8 mouse cellular contexts compared by ENCODE assay signal in the genomic region with DNA sequence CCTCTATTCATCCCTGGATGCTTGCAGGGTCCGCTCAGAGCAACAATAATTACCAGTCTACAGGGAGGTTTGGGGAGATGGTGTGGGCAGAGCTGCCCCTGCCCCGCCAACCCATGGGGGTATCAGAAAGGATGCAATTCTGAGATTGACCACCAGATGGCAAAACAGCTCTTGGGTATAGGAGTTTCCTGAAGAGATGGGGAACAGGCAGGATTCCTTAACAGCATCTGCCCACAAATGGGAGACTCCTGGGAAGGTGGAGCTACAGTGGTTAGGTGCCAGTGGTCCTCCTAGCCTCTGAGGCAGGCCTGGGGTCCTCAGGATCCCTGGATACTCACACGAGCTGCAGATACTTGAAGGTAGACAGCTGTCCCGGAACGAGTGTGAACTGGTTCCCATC. TPM values are rescaled to one million over a fixed set of nuclear protein-coding genes. Genes with fewer than 3 reads are reported as not detected.
DNase-seq lines count a peak whose midpoint lies in the region; ATAC-seq and TF ChIP-seq lines count a peak whose summit lies in the region.

No protein-coding gene starts in this region.

- H3K4me3 ChIP-seq in C2C12 (ENCODE audit: insufficient read depth, poor library complexity, severe bottlenecking) = no peak overlapping the region
- H3K4me3 ChIP-seq in forebrain, embryonic 12.5 days (replicated peaks) = no peak overlapping the region
- H3K4me3 ChIP-seq in intestine, postnatal 0 days (ENCODE audit: low read depth, low read length) = no peak overlapping the region

- no peak overlapping the region for H3K9ac ChIP-seq in forebrain, embryonic 12.5 days
- no peak overlapping the region for H3K9ac ChIP-seq in intestine, postnatal 0 days (ENCODE audit: low read depth, low read length)

- H3K4me2 ChIP-seq in forebrain, embryonic 12.5 days = no peak overlapping the region
- no peak overlapping the region for H3K4me2 ChIP-seq in intestine, postnatal 0 days (replicated peaks; ENCODE audit: low read depth)

- no peaks in the 10 kb centered on the region; the same call in none of the 2 replicates for H3K4me1 ChIP-seq in forebrain, embryonic 12.5 days
- no peaks in the 10 kb centered on the region for H3K4me1 ChIP-seq in intestine, postnatal 0 days (replicated peaks; ENCODE audit: control insufficient read depth, insufficient read depth, low read length)

- peaks cover 14% of the 10 kb centered on the region for H3K27me3 ChIP-seq in C2C12 (ENCODE audit: control insufficient read depth, insufficient read depth, insufficient read length)
- 0 out of 2 replicates have a peak, but pooled peaks cover 4% of the 10 kb centered on the region for H3K27me3 ChIP-seq in forebrain, embryonic 12.5 days
- no peaks in the 10 kb centered on the region for H3K27me3 ChIP-seq in intestine, postnatal 0 days (replicated peaks; ENCODE audit: control insufficient read depth, insufficient read depth, low read length)

- no peak overlapping the region for H3ac ChIP-seq in C2C12 (ENCODE audit: control insufficient read depth, insufficient read length, low read depth)

- peak; percentile 65 for DNase-seq in adrenal gland, postnatal 10 days
- DNase-seq in adrenal gland, postnatal 25 days = no peak
- DNase-seq in c-Kit-positive CD71-positive TER-119-negative erythroid progenitor cells, embryonic 14.5 days (ENCODE audit: low read depth) = peak; percentile 23
- DNase-seq in lung, postnatal 36 days = peak; percentile 77
- DNase-seq in right cerebral cortex, postnatal 4 days = peak; percentile 63

- no peaks in the 10 kb centered on the region for H3K79me3 ChIP-seq in C2C12 (ENCODE audit: low read depth)

- peak; percentile 12 for TF ChIP-seq CTCF in C2C12 (IDR thresholded peaks at IDR 0.05; ENCODE audit: control insufficient read depth, insufficient read depth, insufficient read length)
- peak; percentile 86 for TF ChIP-seq CTCF in intestine, postnatal 0 days (IDR thresholded peaks at IDR 0.05; ENCODE audit: low read depth)

- no peaks in the 10 kb centered on the region for H3K79me2 ChIP-seq in C2C12 (ENCODE audit: control insufficient read depth, insufficient read depth)

- WGBS in forebrain, embryonic 12.5 days = 44% methylated on average over 5 of the region's 5 CpGs
- 46% methylated on average over 5 of the region's 5 CpGs for WGBS in intestine, postnatal 0 days

- no peaks in the 10 kb centered on the region for H3K36me3 ChIP-seq in C2C12 (ENCODE audit: control insufficient read depth, insufficient read depth)
- peaks cover 9% of the 10 kb centered on the region for H3K36me3 ChIP-seq in forebrain, embryonic 12.5 days (replicated peaks)
- no peaks in the 10 kb centered on the region for H3K36me3 ChIP-seq in intestine, postnatal 0 days (ENCODE audit: control insufficient read depth, insufficient read depth)

- no peak overlapping the region for H3K27ac ChIP-seq in forebrain, embryonic 12.5 days
- no peak overlapping the region for H3K27ac ChIP-seq in intestine, postnatal 0 days (ENCODE audit: low read depth, low read length)

- H3K9me3 ChIP-seq in forebrain, embryonic 12.5 days = 0 out of 2 replicates have a peak, but pooled peaks cover 6% of the 10 kb centered on the region
- H3K9me3 ChIP-seq in intestine, postnatal 0 days (ENCODE audit: control insufficient read depth) = no peaks in the 10 kb centered on the region

- 0 out of 2 replicates have a peak, but pooled peaks have one; percentile 36 for ATAC-seq in forebrain, embryonic 12.5 days (ENCODE audit: low FRiP score)
- no peak for ATAC-seq in intestine, postnatal 0 days

TF ChIP-seq in C2C12, 6 proteins besides CTCF, POLR2A, EP300 and RAD21:
- TF ChIP-seq MYOD1 (IDR thresholded peaks at IDR 0.05; ENCODE audit: control insufficient read depth, insufficient read length, low read depth) = no peak
- no peak for TF ChIP-seq MAX (IDR thresholded peaks at IDR 0.05)
- TF ChIP-seq CEBPB (IDR thresholded peaks at IDR 0.05; ENCODE audit: low read depth) = no peak
- TF ChIP-seq USF1 (IDR thresholded peaks at IDR 0.05; ENCODE audit: low read depth) = no peak
- no peak for TF ChIP-seq MYOG (IDR thresholded peaks at IDR 0.05; ENCODE audit: control insufficient read depth, extremely low read depth, insufficient read length)
- no peak for TF ChIP-seq FOSL1 (IDR thresholded peaks at IDR 0.05; ENCODE audit: insufficient read depth, low read length, poor library complexity, severe bottlenecking)

RNA-seq across cellular contexts. Expression of gene Gm340, which starts 47.4 kb away (rescaled TPM):
- 10 to 100 TPM; 10.1 to 13.0 TPM for total RNA-seq in adrenal gland, postnatal 10 days (2021)
- 14.9 and 17.7 TPM in 2 replicates for total RNA-seq in adrenal gland, postnatal 25 days (2021)
- polyA plus RNA-seq in C2C12 (2012; fragmentation: generic; extraction: Trizol) = 2.1 TPM
- polyA plus RNA-seq in forebrain, embryonic 12.5 days (2016; fragmentation: Nextera tagmentation; extraction: Ambion mirVana) = 3.0 and 3.7 TPM in 2 replicates
- polyA plus RNA-seq in intestine, postnatal 0 days (2015; fragmentation: Nextera tagmentation; extraction: Ambion mirVana) = 0.80 and 0.93 TPM in 2 replicates
